Mouse (Mus musculus) heart, embryonic 12.5 days (tissue): ENCODE measurements at regions not wholly inside any gene's neighbourhood (a gene's known extent, or its start where the extent isn't known, plus 50 kb on each side); places are given as distances from the start of the nearest gene placed in this dataset.

Source experiments
- ATAC-seq: fragments of 200-750 bp; cut with Nextera tagmentation; 2 replicates; pipeline ENCODE4 v1.8.0; 2017; ENCODE audit warnings: moderate TSS enrichment, moderate library complexity; ENCODE audit not compliant: insufficient number of reproducible peaks, low FRiP score
- H3K27ac ChIP-seq: fragments of 300-500 bp; sonication (generic); 2 replicates; pipeline ENCODE4 v1.5.1; 2016; ENCODE audit warnings: mild to moderate bottlenecking, moderate library complexity; ENCODE audit not compliant: poor library complexity, severe bottlenecking
- H3K27me3 ChIP-seq: fragments of 300-500 bp; sonication (generic); replicated peaks from 2 replicates; pipeline ENCODE4 v1.6.1; 2016; ENCODE audit warnings: mild to moderate bottlenecking, moderate library complexity
- H3K36me3 ChIP-seq: fragments of 300-500 bp; sonication (generic); 2 replicates; pipeline ENCODE4 v1.6.1; 2016; ENCODE audit warnings: mild to moderate bottlenecking, moderate library complexity
- H3K4me1 ChIP-seq: fragments of 300-500 bp; sonication (generic); replicated peaks from 2 replicates; pipeline ENCODE4 v1.6.1; 2016; ENCODE audit warnings: mild to moderate bottlenecking
- H3K4me2 ChIP-seq: fragments of 300-500 bp; sonication (generic); 2 replicates; pipeline ENCODE4 v1.6.1; 2016; ENCODE audit warnings: mild to moderate bottlenecking, moderate library complexity
- H3K4me3 ChIP-seq: fragments of 300-500 bp; sonication (generic); 2 replicates; pipeline ENCODE4 v1.5.1; 2016; ENCODE audit warnings: mild to moderate bottlenecking
- H3K9ac ChIP-seq: fragments of 300-500 bp; sonication (generic); 2 replicates; pipeline ENCODE4 v1.6.1; 2016; ENCODE audit warnings: mild to moderate bottlenecking, moderate library complexity
- H3K9me3 ChIP-seq: fragments of 300-500 bp; sonication (generic); replicated peaks from 2 replicates; pipeline ENCODE4 v1.6.1; 2016; ENCODE audit warnings: mild to moderate bottlenecking, moderate library complexity
- WGBS: fragments of 180-500 bp; shearing (Covaris S2); methylation state at CpG from one replicate; pipeline ENCODE4 v1.1.7; 2016; 5-methylcytosine and 5-hydroxymethylcytosine counted together

DNA sequence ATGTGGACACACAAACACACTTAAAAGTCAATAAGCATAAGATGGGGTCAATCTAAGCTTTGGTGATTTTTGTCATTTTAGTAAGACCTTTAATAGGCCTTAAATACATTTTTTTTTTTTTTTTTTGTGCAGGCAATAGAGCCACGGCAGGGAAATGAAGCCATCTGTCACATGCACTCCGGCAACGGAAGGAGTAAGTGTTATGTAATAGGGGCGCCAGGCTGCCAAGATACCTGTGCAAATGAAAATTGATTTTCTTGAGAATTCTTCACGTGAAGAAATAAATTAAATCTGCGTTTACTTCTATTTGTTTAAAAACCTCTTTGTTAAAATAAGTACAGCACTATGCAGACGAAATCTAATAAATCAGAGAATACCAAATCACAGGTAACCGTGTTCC is 54.6 kb upstream of the Card11 start:
- Histone ChIP-seq H3K36me3 (no peaks in the 10 kb centered on the region), H3K27ac (no peak overlapping the region), H3K9me3 (peaks cover 21% of the 10 kb centered on the region), H3K9ac (no peak overlapping the region), H3K27me3 (0 out of 2 replicates have a peak, but pooled peaks cover 6% of the 10 kb centered on the region), H3K4me2 (no peak overlapping the region), H3K4me1 (no peaks in the 10 kb centered on the region), H3K4me3 (no peak overlapping the region)
- 86% methylated on average over 8 of the region's 8 CpGs for WGBS
- no peak for ATAC-seq

GRCm38 (mm10) chr5:141055596-141056343 is 55.4 kb upstream of the Card11 start:
- WGBS: 68% methylated on average over 10 of the region's 10 CpGs
- ATAC-seq: no peak
- H3K4me1 ChIP-seq: no peaks in the 10 kb centered on the region

DNA sequence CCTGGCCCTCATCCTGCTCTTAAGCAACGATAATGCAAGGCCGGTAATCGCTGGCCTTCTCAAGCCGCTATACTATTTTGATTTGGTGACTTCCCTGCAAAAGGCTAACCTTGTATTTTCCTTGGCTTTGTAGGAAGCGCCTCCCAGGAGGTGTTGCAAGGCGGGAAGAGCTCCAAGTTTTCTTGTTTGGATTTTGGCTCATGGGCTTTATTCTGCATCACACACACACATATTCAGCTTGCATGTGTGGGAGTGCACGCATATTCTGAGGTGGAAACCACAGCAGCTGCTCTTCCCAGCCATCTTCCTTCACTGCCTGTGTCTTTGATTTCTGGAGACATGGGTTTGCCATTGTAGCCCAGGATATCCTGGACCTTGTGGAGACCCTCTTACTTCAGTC is 57.8 kb upstream of the Card11 start:
- Histone ChIP-seq H3K4me3 (no peak overlapping the region), H3K4me2 (no peak overlapping the region), H3K36me3 (no peaks in the 10 kb centered on the region), H3K4me1 (no peaks in the 10 kb centered on the region), H3K9ac (no peak overlapping the region), H3K27ac (no peak overlapping the region), H3K9me3 (peaks cover 6% of the 10 kb centered on the region; the same call in 1 of the 2 replicates), H3K27me3 (no peaks in the 10 kb centered on the region)
- WGBS: 67% methylated on average over 7 of the region's 7 CpGs
- no peak for ATAC-seq

More at GRCm38 (mm10) chr5:141055596-141056343, 55.4 kb upstream of the Card11 start:
- H3K4me3 ChIP-seq: no peak overlapping the region
- H3K4me2 ChIP-seq: no peak overlapping the region
- no peaks in the 10 kb centered on the region for H3K27me3 ChIP-seq
- H3K27ac ChIP-seq: no peak overlapping the region
- no peaks in the 10 kb centered on the region for H3K36me3 ChIP-seq
- H3K9me3 ChIP-seq: peaks cover 20% of the 10 kb centered on the region
- no peak overlapping the region for H3K9ac ChIP-seq

DNA sequence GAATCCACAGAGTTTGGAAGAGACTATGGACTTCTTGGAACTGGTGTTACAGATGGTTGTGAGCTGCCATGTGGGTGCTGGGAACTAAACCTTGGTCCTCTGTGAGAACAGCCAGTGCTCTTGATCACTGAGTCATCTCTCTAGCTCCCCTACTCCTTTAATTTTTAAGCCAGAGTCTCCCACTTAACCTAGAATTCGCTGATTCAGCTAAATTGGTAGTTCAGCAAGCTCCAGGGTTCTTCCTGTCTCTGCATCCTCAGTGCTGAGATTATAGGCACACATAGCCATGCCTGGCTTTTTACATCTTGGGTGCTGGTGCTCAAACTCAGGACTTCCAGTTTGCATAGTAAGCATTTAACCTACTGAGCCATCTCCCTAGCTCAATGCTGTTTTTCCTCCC is 58.5 kb upstream of the Card11 start:
- H3K27ac ChIP-seq: no peak overlapping the region
- no peak overlapping the region for H3K9ac ChIP-seq
- no peaks in the 10 kb centered on the region for H3K36me3 ChIP-seq
- no peak overlapping the region for H3K4me3 ChIP-seq
- peaks cover 8% of the 10 kb centered on the region; the same call in 1 of the 2 replicates for H3K9me3 ChIP-seq
- 50% methylated on average over 1 of the region's 1 CpGs for WGBS
- H3K4me2 ChIP-seq: no peak overlapping the region
- H3K4me1 ChIP-seq: no peaks in the 10 kb centered on the region
- no peaks in the 10 kb centered on the region for H3K27me3 ChIP-seq
- no peak for ATAC-seq

GRCm38 (mm10) chr5:141062144-141062543 is 61.8 kb upstream of the Card11 start:
- Histone ChIP-seq H3K4me2 (no peak overlapping the region), H3K9ac (no peak overlapping the region), H3K27me3 (no peaks in the 10 kb centered on the region), H3K4me1 (no peaks in the 10 kb centered on the region), H3K9me3 (peaks cover 4% of the 10 kb centered on the region; the same call in 1 of the 2 replicates), H3K4me3 (no peak overlapping the region), H3K27ac (no peak overlapping the region), H3K36me3 (no peaks in the 10 kb centered on the region)
- 52% methylated on average over 4 of the region's 4 CpGs for WGBS
- ATAC-seq: no peak

DNA sequence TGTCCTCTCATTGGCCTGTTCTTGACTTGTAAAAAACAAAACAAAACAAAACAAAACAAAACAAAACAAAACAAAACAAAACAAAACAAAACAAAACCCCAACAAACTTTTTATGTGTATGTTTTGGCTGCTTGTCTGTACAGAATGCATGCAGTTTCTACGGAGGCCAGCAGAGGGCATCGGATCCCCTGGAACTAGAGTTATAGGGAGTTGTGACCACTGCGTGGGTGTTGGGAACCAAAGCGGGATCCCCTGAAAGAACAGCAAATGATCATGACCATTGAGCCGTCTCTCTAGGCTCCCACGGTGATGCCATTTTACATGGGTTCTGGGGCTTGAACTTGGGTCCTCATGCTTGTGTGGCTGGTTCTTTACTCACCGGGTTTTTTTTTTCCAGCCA is 67.2 kb upstream of the Card11 start:
- H3K9me3 ChIP-seq: peaks cover 7% of the 10 kb centered on the region; the same call in 1 of the 2 replicates
- H3K27ac ChIP-seq: no peak overlapping the region
- no peaks in the 10 kb centered on the region for H3K36me3 ChIP-seq
- H3K9ac ChIP-seq: no peak overlapping the region
- no peaks in the 10 kb centered on the region for H3K4me1 ChIP-seq
- no peaks in the 10 kb centered on the region for H3K27me3 ChIP-seq
- ATAC-seq: no peak
- 81% methylated on average over 7 of the region's 7 CpGs for WGBS
- H3K4me2 ChIP-seq: no peak overlapping the region
- H3K4me3 ChIP-seq: no peak overlapping the region

DNA sequence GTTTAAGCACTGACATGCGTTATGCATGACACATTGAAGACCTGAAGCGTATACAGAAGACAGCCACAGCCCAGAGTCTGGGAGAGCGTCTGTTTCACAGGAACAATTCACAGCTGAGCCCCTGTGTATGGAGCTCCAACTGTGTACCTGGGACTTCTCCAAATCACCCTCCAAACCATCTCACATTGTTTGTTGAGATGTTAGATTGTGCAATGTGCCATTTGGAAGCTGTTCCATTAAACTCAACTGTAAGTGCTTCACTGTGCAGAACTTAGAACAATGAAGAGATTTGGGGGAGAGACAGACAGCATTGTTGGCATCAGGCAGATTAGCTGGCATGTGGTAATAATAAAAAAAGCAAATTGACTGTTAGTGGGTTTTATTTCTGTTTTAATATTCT is 74.1 kb upstream of the Card11 start:
- Histone ChIP-seq H3K4me2 (no peak overlapping the region), H3K4me3 (no peak overlapping the region), H3K27me3 (no peaks in the 10 kb centered on the region), H3K36me3 (no peaks in the 10 kb centered on the region), H3K27ac (no peak overlapping the region), H3K9me3 (peaks cover 4% of the 10 kb centered on the region; the same call in 1 of the 2 replicates), H3K9ac (no peak overlapping the region), H3K4me1 (peaks cover 8% of the 10 kb centered on the region)
- ATAC-seq: no peak
- WGBS: 87% methylated on average over 3 of the region's 3 CpGs

DNA sequence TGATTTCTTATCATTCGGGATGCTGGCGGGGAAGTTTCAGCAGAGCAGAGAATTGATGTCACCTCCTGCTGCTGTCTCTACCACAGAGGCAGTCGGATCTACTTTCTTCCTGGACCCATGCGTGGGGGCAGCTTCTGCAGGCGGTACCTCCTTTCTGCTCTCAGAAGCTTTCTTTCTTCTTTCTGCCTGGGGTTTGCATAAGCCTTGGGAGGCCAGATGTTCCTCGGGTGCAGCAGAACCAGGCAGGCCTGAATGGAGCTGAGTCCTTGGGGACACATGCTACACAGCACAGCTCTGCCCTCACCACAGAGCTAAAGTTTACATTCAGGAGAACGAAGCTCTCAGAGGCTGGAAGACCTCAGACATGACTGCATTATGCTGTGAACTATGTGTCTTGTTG is 75.8 kb upstream of the Card11 start:
- 58% methylated on average over 7 of the region's 7 CpGs for whole genome bisulfite sequencing
- Histone ChIP-seq H3K4me2 (no peak overlapping the region), H3K9ac (no peak overlapping the region), H3K9me3 (no peaks in the 10 kb centered on the region), H3K36me3 (no peaks in the 10 kb centered on the region), H3K27me3 (no peaks in the 10 kb centered on the region), H3K4me3 (no peak overlapping the region), H3K4me1 (peaks cover 10% of the 10 kb centered on the region), H3K27ac (no peak overlapping the region)
- no peak for ATAC-seq

GRCm38 (mm10) chr5:141076942-141077341 is 76.6 kb upstream of the Card11 start:
- peaks cover 10% of the 10 kb centered on the region for H3K4me1 ChIP-seq
- H3K9me3 ChIP-seq: no peaks in the 10 kb centered on the region
- no peak overlapping the region for H3K4me2 ChIP-seq
- 83% methylated on average over 2 of the region's 2 CpGs for WGBS
- no peak overlapping the region for H3K27ac ChIP-seq
- no peaks in the 10 kb centered on the region for H3K36me3 ChIP-seq
- H3K4me3 ChIP-seq: no peak overlapping the region
- no peak for ATAC-seq
- no peak overlapping the region for H3K9ac ChIP-seq
- H3K27me3 ChIP-seq: 0 out of 2 replicates have a peak, but pooled peaks cover 5% of the 10 kb centered on the region

DNA sequence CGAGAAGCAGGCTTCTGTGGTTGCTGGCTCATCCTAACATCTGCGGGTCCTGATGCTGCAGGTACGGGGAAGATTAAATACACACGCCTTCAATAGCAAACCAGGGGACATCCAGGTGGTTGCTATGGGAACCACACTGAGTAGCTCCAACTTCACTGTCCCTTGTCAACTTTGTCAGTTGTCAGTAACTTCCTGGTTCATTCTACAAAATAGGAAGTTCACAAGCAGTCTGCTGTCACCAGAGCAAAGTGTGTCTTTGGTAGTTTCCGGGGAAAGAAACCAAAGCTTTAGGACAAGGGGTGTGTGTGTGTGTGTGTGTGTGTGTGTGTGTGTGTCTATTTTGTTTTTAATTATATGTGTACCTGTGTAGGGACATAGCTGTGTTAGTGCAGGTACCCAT is 80.5 kb upstream of the Card11 start:
- no peak overlapping the region for H3K4me3 ChIP-seq
- H3K4me1 ChIP-seq: peaks cover 10% of the 10 kb centered on the region
- H3K9me3 ChIP-seq: no peaks in the 10 kb centered on the region
- WGBS: 74% methylated on average over 5 of the region's 5 CpGs
- no peaks in the 10 kb centered on the region for H3K36me3 ChIP-seq
- no peak overlapping the region for H3K9ac ChIP-seq
- H3K27me3 ChIP-seq: 0 out of 2 replicates have a peak, but pooled peaks cover 5% of the 10 kb centered on the region
- no peak overlapping the region for H3K4me2 ChIP-seq
- no peak overlapping the region for H3K27ac ChIP-seq
- no peak for ATAC-seq

DNA sequence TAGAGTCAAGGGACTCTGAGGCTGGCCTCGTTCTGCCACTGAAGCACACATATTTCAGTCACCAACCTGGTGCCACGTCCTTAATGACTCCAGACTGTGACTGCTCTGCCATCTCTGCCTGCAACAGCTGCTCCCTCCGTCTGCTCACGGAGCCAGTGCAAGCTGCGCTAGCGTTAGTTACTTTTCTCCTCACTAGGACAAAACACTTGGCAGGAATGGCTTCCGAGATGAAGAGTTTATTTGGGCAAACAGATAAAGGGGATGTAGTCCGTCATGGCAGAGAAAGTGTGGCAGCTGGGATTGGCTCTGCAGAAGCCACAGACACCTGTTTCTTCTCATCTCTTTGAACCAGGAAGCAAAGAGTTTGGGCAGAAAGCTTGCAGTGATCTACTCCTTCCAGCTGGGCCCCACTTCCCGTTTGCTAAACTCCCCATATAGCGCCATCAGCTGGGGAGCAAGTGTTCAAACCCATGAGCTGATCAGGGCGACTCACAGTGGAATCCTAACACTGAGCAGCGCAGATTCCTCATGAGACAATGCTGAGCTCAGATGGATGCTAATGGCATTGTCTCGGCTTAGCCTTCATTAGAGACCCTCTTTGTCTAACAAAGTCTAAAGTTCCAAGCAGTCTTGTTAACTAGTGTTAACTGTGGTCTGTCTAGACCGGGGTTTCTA is 83.8 kb upstream of the Card11 start:
- Histone ChIP-seq H3K27me3 (0 out of 2 replicates have a peak, but pooled peaks cover 5% of the 10 kb centered on the region), H3K27ac (no peak overlapping the region), H3K4me1 (peaks cover 5% of the 10 kb centered on the region), H3K9me3 (no peaks in the 10 kb centered on the region), H3K9ac (no peak overlapping the region), H3K4me2 (no peak overlapping the region), H3K4me3 (no peak overlapping the region), H3K36me3 (no peaks in the 10 kb centered on the region)
- no peak for ATAC-seq
- WGBS: 80% methylated on average over 14 of the region's 14 CpGs
